Comparison of ENCODE assay signal across 26 mouse cellular contexts in genomic region chr13:20725556-20725955, GRCm38 (mm10).
DNase-seq lines count a peak whose midpoint lies in the region; ATAC-seq lines count a peak whose summit lies in the region.
"Had no signal": no experiment of that assay in that cellular context is flagged by ENCODE, and none has a peak within 500 bp of the region (broad histone marks: within the 10 kb centered on the region; RNA-seq: fewer than 3 reads in every experiment).

No protein-coding gene starts in this region.

- no peak for ATAC-seq in cerebellum, adult (ENCODE audit: insufficient number of reproducible peaks, low FRiP score, low TSS enrichment)
- no peak for ATAC-seq in kidney, embryonic 16.5 days (ENCODE audit: low FRiP score, low TSS enrichment)
- ATAC-seq: forebrain, postnatal 0 days; hindbrain, embryonic 16.5 days; inflammation-experienced regulatory T-cells, adult 6 months; intestine, embryonic 16.5 days; Patski had no signal

- no peak overlapping the region for H3K4me2 ChIP-seq in kidney, embryonic 16.5 days (replicated peaks; ENCODE audit: low read depth, low read length)
- H3K4me2 ChIP-seq: embryonic facial prominence, embryonic 13.5 days; forebrain, embryonic 12.5 days; heart, embryonic 11.5 days; hindbrain, embryonic 13.5 days had no signal

- no peaks in the 10 kb centered on the region for H3K36me3 ChIP-seq in kidney, embryonic 16.5 days (ENCODE audit: insufficient read depth, low read length)
- H3K36me3 ChIP-seq: embryonic facial prominence, embryonic 10.5 days; embryonic facial prominence, embryonic 13.5 days; forebrain, embryonic 12.5 days; hindbrain, embryonic 13.5 days had no signal

- no peaks in the 10 kb centered on the region for H3K4me1 ChIP-seq in kidney, embryonic 16.5 days (ENCODE audit: insufficient read depth, low read length)
- H3K4me1 ChIP-seq: embryonic facial prominence, embryonic 10.5 days; embryonic facial prominence, embryonic 13.5 days; forebrain, embryonic 12.5 days; hindbrain, embryonic 13.5 days had no signal

- no peaks in the 10 kb centered on the region for H3K9me3 ChIP-seq in kidney, embryonic 16.5 days (ENCODE audit: low read length)
- H3K9me3 ChIP-seq: embryonic facial prominence, embryonic 10.5 days; embryonic facial prominence, embryonic 13.5 days; forebrain, embryonic 12.5 days; hindbrain, embryonic 13.5 days had no signal

- no peaks in the 10 kb centered on the region for H3K27me3 ChIP-seq in kidney, embryonic 16.5 days (ENCODE audit: insufficient read depth, low read length)
- H3K27me3 ChIP-seq: embryonic facial prominence, embryonic 13.5 days; forebrain, embryonic 12.5 days; hindbrain, embryonic 13.5 days; Patski had no signal

- no peak overlapping the region for H3K27ac ChIP-seq in kidney, embryonic 16.5 days (ENCODE audit: low read length)
- H3K27ac ChIP-seq: embryonic facial prominence, embryonic 10.5 days; embryonic facial prominence, embryonic 13.5 days; forebrain, embryonic 12.5 days; gastrocnemius, adult 2 months; hindbrain, embryonic 13.5 days had no signal

- no peak overlapping the region for H3K9ac ChIP-seq in kidney, embryonic 16.5 days (replicated peaks; ENCODE audit: low read length)
- H3K9ac ChIP-seq: embryonic facial prominence, embryonic 13.5 days; forebrain, embryonic 12.5 days; forebrain, postnatal 0 days; hindbrain, embryonic 13.5 days had no signal

- peak; percentile 21 for DNase-seq in cerebellum, adult 9-10 months
- no peak for DNase-seq in cerebellum, adult 8-10 months
- peak; percentile 71 to 77 for DNase-seq in cerebellum, postnatal 14 days
- peak; percentile 17 for DNase-seq in left cerebral cortex, postnatal 4 days
- no peak for DNase-seq in left cerebral cortex, adult 11 months (ENCODE audit: low spot score)
- peak; percentile 48 for DNase-seq in Muller cell, postnatal 12 days (ENCODE audit: inconsistent ontology term)
- DNase-seq: adrenal gland, postnatal 14 days; cerebellum, adult 11 months; embryo, embryonic 11 days; forebrain, postnatal 0 days; gastrocnemius, adult 2 months; gastrocnemius, postnatal 14 days; heart, adult 11 months; kidney, adult 18-20 months had no signal

- H3K4me3 ChIP-seq in kidney, embryonic 16.5 days (ENCODE audit: low read length), result no peak overlapping the region
- H3K4me3 ChIP-seq: embryonic facial prominence, embryonic 10.5 days; embryonic facial prominence, embryonic 13.5 days; erythroblast, embryonic 14.5 days; forebrain, embryonic 12.5 days; gastrocnemius, adult 2 months; hindbrain, embryonic 13.5 days had no signal

- 60% methylated on average over 4 of the region's 4 CpGs for WGBS in kidney, embryonic 16.5 days

- intact Hi-C loops in left cerebral cortex, postnatal 4 days (cut with DNase I), result no loop called here

Comparison
In these comparisons a context has a peak if more than half of its experiments do, and no peak if none do; other contexts are left out.
1. DNase-seq: peak in cerebellum, adult 9-10 months (single experiment), cerebellum, postnatal 14 days (2 of 2), left cerebral cortex, postnatal 4 days (single experiment) and Muller cell, postnatal 12 days (single experiment); none in cerebellum, adult 8-10 months (single experiment) and left cerebral cortex, adult 11 months (single experiment).